Mouse (Mus musculus) forebrain, embryonic 16.5 days (tissue): ENCODE data around the gene Clpb. TPM values are rescaled to one million over a fixed set of nuclear protein-coding genes. Genes with fewer than 3 reads are reported as not detected.

ENCODE experiments used
- polyA plus RNA-seq: library from polyadenylated mRNA; unstranded; fragments of >200 nt; fragmentation: Nextera tagmentation; extraction: Ambion mirVana; gene quantifications from 2 replicates; pipeline ENCODE4 v1.2.1, GENCODE M21; 2015

The Clpb gene
- polyA plus RNA-seq, 1 experiment from 2014 or later = 51.9 TPM

Other genes starting within 250 kb of the Clpb start
- gene Pde2a, start 241.9 kb upstream of the Clpb start, polyA plus RNA-seq = 55.9 and 58.6 TPM in 2 replicates
- gene Art2b, start 78.0 kb upstream of the Clpb start, polyA plus RNA-seq = not detected in 2 replicates
- not detected in 2 replicates for gene Phox2a, start 154.7 kb downstream of the Clpb start, polyA plus RNA-seq
- gene Inppl1, start 174.6 kb downstream of the Clpb start, polyA plus RNA-seq = 20.0 and 20.5 TPM in 2 replicates
- gene Folr2, start 193.6 kb downstream of the Clpb start, polyA plus RNA-seq = 0.65 and 0.94 TPM in 2 replicates
- gene Anapc15, start 200.1 kb downstream of the Clpb start, polyA plus RNA-seq = 68.6 and 72.3 TPM in 2 replicates
- gene Folr1, start 207.2 kb downstream of the Clpb start, polyA plus RNA-seq = 17.1 and 19.2 TPM in 2 replicates
- gene Lamtor1, start 242.3 kb downstream of the Clpb start, polyA plus RNA-seq = 149 and 166 TPM in 2 replicates
- 0.54 and 0.72 TPM in 2 replicates for gene Tomt, start 242.7 kb downstream of the Clpb start, polyA plus RNA-seq